Mouse (Mus musculus): ENCODE measurements around the gene Akap6. TPM values are rescaled to one million over a fixed set of nuclear protein-coding genes. Genes with fewer than 3 reads are reported as not detected.
"Not testable (repeated sequence)": the region's sequence is repeated elsewhere in the genome, so short reads cannot be mapped to it uniquely, and the experiment has no call there.

Gene Akap6
- polyA plus RNA-seq, 1 experiment from 2014 or later, result 10.8 TPM

DNA sequence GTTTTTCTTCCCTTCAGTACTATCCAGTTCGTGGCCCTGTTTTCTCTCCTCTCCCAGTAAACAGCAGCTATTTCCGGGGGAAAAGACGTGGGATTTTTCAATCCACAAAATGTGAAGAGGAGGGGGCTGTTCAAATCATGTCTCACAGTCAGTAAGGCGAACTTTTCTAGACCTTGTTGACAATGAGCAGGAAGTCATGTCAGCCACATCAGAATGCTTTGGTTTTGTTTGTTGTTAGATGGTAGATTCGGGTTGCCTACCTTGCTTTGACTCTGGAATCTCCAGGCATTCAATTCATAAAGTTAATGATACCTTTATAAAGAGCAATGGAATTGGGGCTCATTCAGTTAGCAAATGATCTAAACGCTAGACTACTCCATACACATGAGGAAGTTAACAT lies 30.2 kb downstream of the Akap6 start:
- Histone ChIP-seq H3K9me3 (replicated peaks; ENCODE audit: control insufficient read depth, low read length) (no peaks in the 10 kb centered on the region), H3K36me3 (ENCODE audit: control insufficient read depth, insufficient read depth) (no peaks in the 10 kb centered on the region), H3K4me2 (ENCODE audit: low read depth, low read length) (no peak overlapping the region), H3K27me3 (ENCODE audit: control insufficient read depth, insufficient read depth, low read length) (no peaks in the 10 kb centered on the region), H3K9ac (ENCODE audit: low read length) (no peak overlapping the region), H3K4me1 (ENCODE audit: control insufficient read depth, insufficient read depth, low read length) (no peaks in the 10 kb centered on the region), H3K4me3 (ENCODE audit: low read length) (no peak overlapping the region), H3K27ac (ENCODE audit: low read length) (no peak overlapping the region)
- WGBS, result 78% methylated on average over 6 of the region's 6 CpGs
- ATAC-seq (replicated peaks; ENCODE audit: extremely low read depth, insufficient read depth, low FRiP score), result no peak

DNA sequence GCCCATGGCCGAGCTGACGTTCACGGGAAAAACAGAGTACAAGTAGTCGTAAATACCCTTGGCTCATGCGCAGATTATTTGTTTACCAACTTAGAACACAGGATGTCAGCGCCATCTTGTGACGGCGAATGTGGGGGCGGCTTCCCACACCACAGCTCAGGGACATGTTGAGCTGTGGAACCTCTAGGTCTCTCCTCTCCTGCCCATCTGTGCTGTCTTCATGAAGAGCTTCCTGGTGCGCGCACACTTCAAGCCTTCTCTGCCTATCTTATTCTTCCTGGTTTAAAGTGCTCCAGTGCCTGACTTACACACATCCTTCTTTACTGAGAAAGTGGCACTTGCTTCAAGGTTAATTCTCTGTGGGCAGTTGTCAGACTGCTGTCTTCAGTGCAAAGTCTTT lies 36.0 kb downstream of the Akap6 start:
- not testable (repeated sequence) for H3K4me2 ChIP-seq (ENCODE audit: low read depth, low read length); H3K9ac ChIP-seq (ENCODE audit: low read length); H3K27ac ChIP-seq (ENCODE audit: low read length); H3K27me3 ChIP-seq (ENCODE audit: control insufficient read depth, insufficient read depth, low read length); H3K4me3 ChIP-seq (ENCODE audit: low read length); H3K9me3 ChIP-seq (replicated peaks; ENCODE audit: control insufficient read depth, low read length); H3K36me3 ChIP-seq (ENCODE audit: control insufficient read depth, insufficient read depth); ATAC-seq (replicated peaks; ENCODE audit: extremely low read depth, insufficient read depth, low FRiP score); H3K4me1 ChIP-seq (ENCODE audit: control insufficient read depth, insufficient read depth, low read length)
- 95% methylated on average over 6 of the region's 11 CpGs for WGBS

- no peaks in the 10 kb centered on the region for H3K4me1 ChIP-seq (ENCODE audit: control insufficient read depth, insufficient read depth, low read length)
- H3K4me2 ChIP-seq (ENCODE audit: low read depth, low read length), result no peak overlapping the region
- WGBS, result 69% methylated on average over 1 of the region's 1 CpGs
- no peak for ATAC-seq (replicated peaks; ENCODE audit: extremely low read depth, insufficient read depth, low FRiP score)
- no peak overlapping the region for H3K4me3 ChIP-seq (ENCODE audit: low read length)
- H3K27ac ChIP-seq (ENCODE audit: low read length), result no peak overlapping the region
- H3K9me3 ChIP-seq (replicated peaks; ENCODE audit: control insufficient read depth, low read length), result no peaks in the 10 kb centered on the region
- no peaks in the 10 kb centered on the region for H3K27me3 ChIP-seq (ENCODE audit: control insufficient read depth, insufficient read depth, low read length)
- no peak overlapping the region for H3K9ac ChIP-seq (ENCODE audit: low read length)
- no peaks in the 10 kb centered on the region for H3K36me3 ChIP-seq (ENCODE audit: control insufficient read depth, insufficient read depth)
These were observed 38.0 kb downstream of the Akap6 start for GRCm38 (mm10) chr12:52737151-52737550.

- Histone ChIP-seq H3K9ac (ENCODE audit: low read length) (no peak overlapping the region), H3K4me1 (ENCODE audit: control insufficient read depth, insufficient read depth, low read length) (no peaks in the 10 kb centered on the region), H3K9me3 (replicated peaks; ENCODE audit: control insufficient read depth, low read length) (no peaks in the 10 kb centered on the region), H3K27ac (ENCODE audit: low read length) (no peak overlapping the region), H3K4me3 (ENCODE audit: low read length) (no peak overlapping the region), H3K36me3 (ENCODE audit: control insufficient read depth, insufficient read depth) (no peaks in the 10 kb centered on the region), H3K4me2 (ENCODE audit: low read depth, low read length) (no peak overlapping the region), H3K27me3 (ENCODE audit: control insufficient read depth, insufficient read depth, low read length) (no peaks in the 10 kb centered on the region)
- 67% methylated on average over 3 of the region's 3 CpGs for WGBS
- ATAC-seq (replicated peaks; ENCODE audit: extremely low read depth, insufficient read depth, low FRiP score), result no peak
These were observed 40.1 kb downstream of the Akap6 start for GRCm38 (mm10) chr12:52739326-52739725.

DNA sequence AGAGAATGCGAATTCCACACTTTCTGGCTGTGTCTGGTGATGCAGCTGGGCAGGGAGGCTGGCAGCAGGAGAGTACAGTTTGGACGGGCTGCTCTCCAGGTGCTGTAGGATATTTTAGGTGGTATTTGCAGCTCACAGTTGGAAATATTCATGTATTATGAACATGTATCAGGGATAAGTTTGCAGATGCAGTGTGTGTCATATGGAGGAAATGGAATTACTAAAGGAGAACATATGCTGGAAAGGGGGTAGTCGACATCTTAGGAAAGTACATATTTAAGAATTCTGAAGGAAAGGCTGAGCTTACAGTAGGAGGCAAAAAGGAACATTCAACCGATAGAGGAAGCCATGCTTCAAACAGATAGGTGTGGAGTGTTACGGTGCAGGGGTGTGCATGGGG lies 42.6 kb downstream of the Akap6 start:
- H3K4me1 ChIP-seq (ENCODE audit: control insufficient read depth, insufficient read depth, low read length), result no peaks in the 10 kb centered on the region
- no peak overlapping the region for H3K9ac ChIP-seq (ENCODE audit: low read length)
- no peak overlapping the region for H3K27ac ChIP-seq (ENCODE audit: low read length)
- ATAC-seq (replicated peaks; ENCODE audit: extremely low read depth, insufficient read depth, low FRiP score), result no peak
- H3K36me3 ChIP-seq (ENCODE audit: control insufficient read depth, insufficient read depth), result no peaks in the 10 kb centered on the region
- H3K9me3 ChIP-seq (replicated peaks; ENCODE audit: control insufficient read depth, low read length), result no peaks in the 10 kb centered on the region
- no peak overlapping the region for H3K4me2 ChIP-seq (ENCODE audit: low read depth, low read length)
- WGBS, result 82% methylated on average over 5 of the region's 5 CpGs
- H3K27me3 ChIP-seq (ENCODE audit: control insufficient read depth, insufficient read depth, low read length), result no peaks in the 10 kb centered on the region
- H3K4me3 ChIP-seq (ENCODE audit: low read length), result no peak overlapping the region

DNA sequence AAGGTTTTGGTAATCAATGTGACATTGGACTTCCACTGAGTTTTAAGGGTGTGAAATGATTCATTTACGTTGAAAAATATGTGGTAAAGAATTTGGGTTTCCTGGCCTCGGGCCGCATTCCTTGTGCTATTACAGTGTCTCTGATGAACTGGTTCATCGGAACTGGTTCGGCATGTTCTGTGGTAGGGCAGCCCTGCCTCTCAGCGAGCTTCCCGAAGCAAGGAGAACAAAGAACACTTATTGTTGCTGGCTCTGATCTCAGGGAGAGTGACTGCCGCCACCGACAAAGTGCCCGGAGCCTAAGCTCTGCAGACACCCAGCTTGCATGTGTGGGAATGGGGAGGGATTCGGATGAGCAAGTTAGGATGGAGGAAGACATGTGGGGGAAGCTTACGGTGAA lies 50.8 kb downstream of the Akap6 start:
- H3K4me1 ChIP-seq (ENCODE audit: control insufficient read depth, insufficient read depth, low read length), result no peaks in the 10 kb centered on the region
- H3K4me2 ChIP-seq (ENCODE audit: low read depth, low read length), result no peak overlapping the region
- no peak overlapping the region for H3K9ac ChIP-seq (ENCODE audit: low read length)
- peaks cover 2% of the 10 kb centered on the region; the same call in 1 of the 2 replicates for H3K36me3 ChIP-seq (ENCODE audit: control insufficient read depth, insufficient read depth)
- H3K27me3 ChIP-seq (ENCODE audit: control insufficient read depth, insufficient read depth, low read length), result no peaks in the 10 kb centered on the region
- ATAC-seq (replicated peaks; ENCODE audit: extremely low read depth, insufficient read depth, low FRiP score), result no peak
- WGBS, result 74% methylated on average over 12 of the region's 12 CpGs
- H3K27ac ChIP-seq (ENCODE audit: low read length), result no peak overlapping the region
- no peak overlapping the region for H3K4me3 ChIP-seq (ENCODE audit: low read length)
- H3K9me3 ChIP-seq (replicated peaks; ENCODE audit: control insufficient read depth, low read length), result no peaks in the 10 kb centered on the region; the same call in 1 of the 2 replicates

DNA sequence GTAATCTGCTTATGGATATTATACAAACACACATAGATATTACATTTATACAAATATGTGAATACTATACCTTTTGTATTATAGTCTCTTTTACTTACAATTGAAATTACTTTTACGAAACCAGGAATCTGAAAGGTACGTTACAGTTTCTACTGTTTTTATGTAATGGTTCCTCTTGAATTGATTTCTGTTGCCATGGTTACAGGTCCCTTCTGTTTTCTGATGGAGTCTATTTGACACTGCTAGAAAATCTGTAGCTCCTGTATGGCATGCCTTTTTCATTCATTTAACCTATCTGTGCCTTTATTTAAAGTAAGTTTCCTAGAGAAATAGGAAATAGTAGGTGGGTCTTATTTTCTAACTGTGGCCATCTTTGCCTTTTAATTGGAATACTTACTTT lies 56.5 kb downstream of the Akap6 start:
- H3K9me3 ChIP-seq (replicated peaks; ENCODE audit: control insufficient read depth, low read length), result no peaks in the 10 kb centered on the region
- 90% methylated on average over 2 of the region's 2 CpGs for WGBS

GRCm38 (mm10) chr12:52757881-52758280 lies 58.7 kb downstream of the Akap6 start:
- H3K27ac ChIP-seq (ENCODE audit: low read length), result no peak overlapping the region
- H3K4me3 ChIP-seq (ENCODE audit: low read length), result no peak overlapping the region
- 21% methylated on average over 4 of the region's 4 CpGs for WGBS
- ATAC-seq (replicated peaks; ENCODE audit: extremely low read depth, insufficient read depth, low FRiP score), result no peak
- H3K4me1 ChIP-seq (ENCODE audit: control insufficient read depth, insufficient read depth, low read length), result no peaks in the 10 kb centered on the region
- H3K27me3 ChIP-seq (ENCODE audit: control insufficient read depth, insufficient read depth, low read length), result no peaks in the 10 kb centered on the region
- no peaks in the 10 kb centered on the region for H3K36me3 ChIP-seq (ENCODE audit: control insufficient read depth, insufficient read depth)
- no peaks in the 10 kb centered on the region for H3K9me3 ChIP-seq (replicated peaks; ENCODE audit: control insufficient read depth, low read length)
- H3K4me2 ChIP-seq (ENCODE audit: low read depth, low read length), result no peak overlapping the region
- no peak overlapping the region for H3K9ac ChIP-seq (ENCODE audit: low read length)

More for the DNA sequence above, 56.5 kb downstream of the Akap6 start:
- Histone ChIP-seq H3K36me3 (ENCODE audit: control insufficient read depth, insufficient read depth) (no peaks in the 10 kb centered on the region), H3K27me3 (ENCODE audit: control insufficient read depth, insufficient read depth, low read length) (no peaks in the 10 kb centered on the region), H3K4me3 (ENCODE audit: low read length) (no peak overlapping the region), H3K4me2 (ENCODE audit: low read depth, low read length) (no peak overlapping the region), H3K27ac (ENCODE audit: low read length) (no peak overlapping the region), H3K4me1 (ENCODE audit: control insufficient read depth, insufficient read depth, low read length) (no peaks in the 10 kb centered on the region), H3K9ac (ENCODE audit: low read length) (no peak overlapping the region)
- no peak for ATAC-seq (replicated peaks; ENCODE audit: extremely low read depth, insufficient read depth, low FRiP score)

GRCm38 (mm10) chr12:52764046-52764445 lies 64.9 kb downstream of the Akap6 start:
- Histone ChIP-seq H3K4me1 (ENCODE audit: control insufficient read depth, insufficient read depth, low read length) (no peaks in the 10 kb centered on the region), H3K36me3 (ENCODE audit: control insufficient read depth, insufficient read depth) (no peaks in the 10 kb centered on the region), H3K27me3 (ENCODE audit: control insufficient read depth, insufficient read depth, low read length) (no peaks in the 10 kb centered on the region), H3K9me3 (replicated peaks; ENCODE audit: control insufficient read depth, low read length) (no peaks in the 10 kb centered on the region), H3K4me3 (ENCODE audit: low read length) (no peak overlapping the region), H3K9ac (ENCODE audit: low read length) (no peak overlapping the region), H3K4me2 (ENCODE audit: low read depth, low read length) (no peak overlapping the region), H3K27ac (ENCODE audit: low read length) (no peak overlapping the region)
- ATAC-seq (replicated peaks; ENCODE audit: extremely low read depth, insufficient read depth, low FRiP score), result no peak
- 78% methylated on average over 2 of the region's 2 CpGs for WGBS

- WGBS, result 65% methylated on average over 3 of the region's 3 CpGs
- H3K27ac ChIP-seq (ENCODE audit: low read length), result no peak overlapping the region
These were observed 65.6 kb downstream of the Akap6 start for GRCm38 (mm10) chr12:52764810-52765209.

More at GRCm38 (mm10) chr12:52764810-52765209, 65.6 kb downstream of the Akap6 start:
- H3K27me3 ChIP-seq (ENCODE audit: control insufficient read depth, insufficient read depth, low read length), result no peaks in the 10 kb centered on the region
- no peaks in the 10 kb centered on the region for H3K36me3 ChIP-seq (ENCODE audit: control insufficient read depth, insufficient read depth)
- no peaks in the 10 kb centered on the region for H3K9me3 ChIP-seq (replicated peaks; ENCODE audit: control insufficient read depth, low read length)
- H3K9ac ChIP-seq (ENCODE audit: low read length), result no peak overlapping the region
- no peak overlapping the region for H3K4me2 ChIP-seq (ENCODE audit: low read depth, low read length)
- H3K4me3 ChIP-seq (ENCODE audit: low read length), result no peak overlapping the region
- H3K4me1 ChIP-seq (ENCODE audit: control insufficient read depth, insufficient read depth, low read length), result no peaks in the 10 kb centered on the region
- ATAC-seq (replicated peaks; ENCODE audit: extremely low read depth, insufficient read depth, low FRiP score), result no peak
